Mouse (Mus musculus) limb, embryonic 11.5 days (tissue): ENCODE data around the gene Pgm2l1. TPM values are rescaled to one million over a fixed set of nuclear protein-coding genes. Genes with fewer than 3 reads are reported as not detected.

Source experiments
- ATAC-seq: fragments of 200-750 bp; cut with Nextera tagmentation; 2 replicates; pipeline ENCODE4 v1.8.0; 2017; ENCODE audit warnings: low read depth; ENCODE audit not compliant: insufficient number of reproducible peaks, low FRiP score, low TSS enrichment
- DNase-seq: peaks from one replicate; pipeline ENCODE4 v3.0.0-alpha.2; 2015; ENCODE audit warnings: low spot score
- H3K27ac ChIP-seq: fragments of 300-500 bp; sonication (generic); replicated peaks from 2 replicates; pipeline ENCODE4 v1.5.1; 2014; ENCODE audit warnings: low read depth, mild to moderate bottlenecking, low read length
- H3K27me3 ChIP-seq: fragments of 300-500 bp; sonication (generic); 2 replicates; pipeline ENCODE4 v1.6.1; 2014; ENCODE audit warnings: mild to moderate bottlenecking, low read length, mixed read lengths; ENCODE audit not compliant: control insufficient read depth, insufficient read depth
- H3K36me3 ChIP-seq: fragments of 300-500 bp; sonication (generic); 2 replicates; pipeline ENCODE4 v1.6.1; 2014; ENCODE audit warnings: mild to moderate bottlenecking, low read length, moderate library complexity, mixed read lengths; ENCODE audit not compliant: control insufficient read depth, insufficient read depth
- H3K4me1 ChIP-seq: fragments of 300-500 bp; sonication (generic); 2 replicates; pipeline ENCODE4 v1.6.1; 2014; ENCODE audit warnings: low read length, mixed read lengths; ENCODE audit not compliant: control insufficient read depth, insufficient read depth
- H3K4me2 ChIP-seq: fragments of 300-500 bp; sonication (generic); 2 replicates; pipeline ENCODE4 v1.6.1; 2014; ENCODE audit warnings: low read depth, mild to moderate bottlenecking, moderate library complexity; ENCODE audit not compliant: severe bottlenecking
- H3K4me3 ChIP-seq: fragments of 300-500 bp; sonication (generic); 2 replicates; pipeline ENCODE4 v1.5.1; 2014; ENCODE audit warnings: low read depth, low read length
- H3K9ac ChIP-seq: fragments of 300-500 bp; sonication (generic); 2 replicates; pipeline ENCODE4 v1.6.1; 2014; ENCODE audit warnings: mild to moderate bottlenecking, low read length
- H3K9me3 ChIP-seq: fragments of 300-500 bp; sonication (generic); 2 replicates; pipeline ENCODE4 v1.6.1; 2016; ENCODE audit warnings: low read length; ENCODE audit not compliant: control insufficient read depth
- WGBS: fragments of 180-500 bp; shearing (Covaris S2); extraction: QIAGEN DNeasy Blood & Tissue Kit; methylation state at CpG from one replicate; pipeline ENCODE4 v1.1.7; 2014; 5-methylcytosine and 5-hydroxymethylcytosine counted together
- polyA plus RNA-seq: library from polyadenylated mRNA; unstranded; fragments of >200 nt; fragmentation: Nextera tagmentation; extraction: Ambion mirVana; gene quantifications from 2 replicates; pipeline ENCODE4 v1.2.1, GENCODE M21; 2014

The Pgm2l1 gene
- polyA plus RNA-seq, 1 experiment from 2014 or later, result 4.5 TPM

- Histone ChIP-seq H3K27me3 (no peaks in the 10 kb centered on the region), H3K9ac (no peak overlapping the region), H3K4me2 (no peak overlapping the region), H3K27ac (no peak overlapping the region), H3K4me1 (no peaks in the 10 kb centered on the region), H3K9me3 (no peaks in the 10 kb centered on the region), H3K4me3 (no peak overlapping the region), H3K36me3 (no peaks in the 10 kb centered on the region)
- WGBS, result 96% methylated on average over 8 of the region's 8 CpGs
- no peak for ATAC-seq
- no peak for DNase-seq
Measured at GRCm38 (mm10) chr7:100272369-100272768, 45.2 kb downstream of the Pgm2l1 start.

GRCm38 (mm10) chr7:100274507-100274906, 47.3 kb downstream of the Pgm2l1 start:
- DNase-seq (no peak), ATAC-seq (no peak)

GRCm38 (mm10) chr7:100276397-100276796, 49.2 kb downstream of the Pgm2l1 start:
- DNase-seq, result no peak

More at GRCm38 (mm10) chr7:100274507-100274906, 47.3 kb downstream of the Pgm2l1 start:
- no peak overlapping the region for H3K27ac ChIP-seq
- H3K9ac ChIP-seq, result no peak overlapping the region
- no peaks in the 10 kb centered on the region for H3K9me3 ChIP-seq
- H3K36me3 ChIP-seq, result no peaks in the 10 kb centered on the region
- no peaks in the 10 kb centered on the region for H3K4me1 ChIP-seq
- H3K27me3 ChIP-seq, result no peaks in the 10 kb centered on the region
- H3K4me2 ChIP-seq, result no peak overlapping the region
- 85% methylated on average over 6 of the region's 6 CpGs for WGBS
- no peak overlapping the region for H3K4me3 ChIP-seq

GRCm38 (mm10) chr7:100279803-100280202, 52.6 kb downstream of the Pgm2l1 start:
- DNase-seq, result peak; percentile 56
- no peak for ATAC-seq
- no peak overlapping the region for H3K4me2 ChIP-seq
- H3K9me3 ChIP-seq, result no peaks in the 10 kb centered on the region
- H3K27me3 ChIP-seq, result peaks cover 5% of the 10 kb centered on the region
- H3K27ac ChIP-seq, result no peak overlapping the region
- H3K4me1 ChIP-seq, result no peaks in the 10 kb centered on the region
- H3K36me3 ChIP-seq, result no peaks in the 10 kb centered on the region
- H3K9ac ChIP-seq, result no peak overlapping the region
- WGBS, result 0% methylated on average over 1 of the region's 1 CpGs
- no peak overlapping the region for H3K4me3 ChIP-seq

More at GRCm38 (mm10) chr7:100276397-100276796, 49.2 kb downstream of the Pgm2l1 start:
- no peak for ATAC-seq
- no peaks in the 10 kb centered on the region for H3K4me1 ChIP-seq
- H3K36me3 ChIP-seq, result no peaks in the 10 kb centered on the region
- no peak overlapping the region for H3K9ac ChIP-seq
- no peaks in the 10 kb centered on the region for H3K27me3 ChIP-seq
- no peak overlapping the region for H3K27ac ChIP-seq
- WGBS, result 47% methylated on average over 2 of the region's 2 CpGs
- no peak overlapping the region for H3K4me3 ChIP-seq
- no peak overlapping the region for H3K4me2 ChIP-seq
- H3K9me3 ChIP-seq, result no peaks in the 10 kb centered on the region

GRCm38 (mm10) chr7:100281596-100281995, 54.4 kb downstream of the Pgm2l1 start:
- Histone ChIP-seq H3K4me1 (0 out of 2 replicates have a peak, but pooled peaks cover 6% of the 10 kb centered on the region), H3K36me3 (no peaks in the 10 kb centered on the region), H3K9ac (no peak overlapping the region), H3K27me3 (peaks cover 17% of the 10 kb centered on the region), H3K27ac (no peak overlapping the region), H3K4me2 (no peak overlapping the region), H3K9me3 (no peaks in the 10 kb centered on the region), H3K4me3 (no peak overlapping the region)
- ATAC-seq (no peak), DNase-seq (no peak)
- 67% methylated on average over 3 of the region's 3 CpGs for WGBS

GRCm38 (mm10) chr7:100283298-100283697, 56.1 kb downstream of the Pgm2l1 start:
- Histone ChIP-seq H3K4me1 (0 out of 2 replicates have a peak, but pooled peaks cover 6% of the 10 kb centered on the region), H3K27me3 (peaks cover 17% of the 10 kb centered on the region), H3K36me3 (no peaks in the 10 kb centered on the region), H3K4me2 (no peak overlapping the region), H3K27ac (no peak overlapping the region), H3K4me3 (no peak overlapping the region), H3K9me3 (no peaks in the 10 kb centered on the region), H3K9ac (no peak overlapping the region)
- ATAC-seq, result no peak
- WGBS, result 23% methylated on average over 3 of the region's 3 CpGs
- DNase-seq, result no peak

GRCm38 (mm10) chr7:100285383-100285782, 58.2 kb downstream of the Pgm2l1 start, which contains the start of gene P4ha3:
P4ha3 (plus strand) TSS chr7:100285520.
- peaks cover 12% of the 10 kb centered on the region; the same call in 1 of the 2 replicates for H3K4me1 ChIP-seq
- H3K36me3 ChIP-seq, result no peaks in the 10 kb centered on the region
- no peaks in the 10 kb centered on the region for H3K9me3 ChIP-seq
- DNase-seq (peak; percentile 58), ATAC-seq (no peak)
- peak within 1 kb of the TSS; percentile 95 for H3K4me2 ChIP-seq
- H3K27me3 ChIP-seq, result peaks cover 17% of the 10 kb centered on the region
- 2% methylated on average over 47 of the region's 53 CpGs for WGBS
- H3K4me3 ChIP-seq, result peak within 1 kb of the TSS; percentile 50
- peak within 1 kb of the TSS; percentile 72 for H3K9ac ChIP-seq
- no peak within 1 kb of the TSS; the same call in 1 of the 2 replicates for H3K27ac ChIP-seq

- ATAC-seq, result peak; percentile 69
- peak overlapping the region; percentile 99 for H3K27ac ChIP-seq
- H3K9ac ChIP-seq, result peak overlapping the region; percentile 55
- H3K9me3 ChIP-seq, result no peaks in the 10 kb centered on the region
- no peak overlapping the region; the same call in 1 of the 2 replicates for H3K4me3 ChIP-seq
- peak overlapping the region; percentile 36 for H3K4me2 ChIP-seq
- H3K4me1 ChIP-seq, result peaks cover 12% of the 10 kb centered on the region; the same call in 1 of the 2 replicates
- no peaks in the 10 kb centered on the region for H3K36me3 ChIP-seq
- WGBS, result 22% methylated on average over 7 of the region's 7 CpGs
- H3K27me3 ChIP-seq, result peaks cover 17% of the 10 kb centered on the region
- peak; percentile 80 for DNase-seq
Measured at GRCm38 (mm10) chr7:100287748-100288578, 60.8 kb downstream of the Pgm2l1 start.
